Mouse (Mus musculus): ENCODE measurements at regions not wholly inside any gene's neighbourhood (a gene's known extent, or its start where the extent isn't known, plus 50 kb on each side); places are given as distances from the start of the nearest gene placed in this dataset.

DNA sequence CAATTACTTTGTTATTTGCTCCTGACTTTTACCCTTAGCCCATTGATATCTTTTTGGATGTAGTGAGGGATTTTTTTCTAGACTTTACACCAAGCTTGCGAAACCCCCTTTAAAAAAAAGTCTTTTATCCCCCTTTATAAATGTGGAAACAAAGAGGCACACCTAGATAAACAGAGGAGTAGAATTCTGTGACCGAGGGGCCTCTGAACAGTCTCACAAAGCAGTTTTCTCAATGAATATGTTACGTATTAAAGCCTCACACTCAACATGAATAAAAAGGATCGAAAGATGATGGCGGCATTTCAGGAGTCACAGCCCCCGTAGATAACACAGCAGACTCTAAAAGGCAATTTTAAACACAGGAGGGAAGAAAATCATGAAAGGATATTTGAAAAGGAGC is 104.2 kb downstream of the Fgf9 start:
- no peak overlapping the region for H3K27ac ChIP-seq (ENCODE audit: low read length)
- no peak overlapping the region for H3K9ac ChIP-seq (replicated peaks; ENCODE audit: low read depth, low read length)
- no peaks in the 10 kb centered on the region for H3K4me1 ChIP-seq (replicated peaks; ENCODE audit: control insufficient read depth, insufficient read depth, low read length)
- H3K27me3 ChIP-seq (replicated peaks; ENCODE audit: control insufficient read depth, insufficient read depth, low read length): no peaks in the 10 kb centered on the region
- 67% methylated on average over 6 of the region's 6 CpGs for WGBS
- no peaks in the 10 kb centered on the region for H3K36me3 ChIP-seq (ENCODE audit: control insufficient read depth, insufficient read depth)
- no peak overlapping the region for H3K4me2 ChIP-seq (ENCODE audit: low read length)
- H3K9me3 ChIP-seq (ENCODE audit: control insufficient read depth, low read length): no peaks in the 10 kb centered on the region
- no peak for ATAC-seq
- H3K4me3 ChIP-seq (replicated peaks; ENCODE audit: low read length): no peak overlapping the region

DNA sequence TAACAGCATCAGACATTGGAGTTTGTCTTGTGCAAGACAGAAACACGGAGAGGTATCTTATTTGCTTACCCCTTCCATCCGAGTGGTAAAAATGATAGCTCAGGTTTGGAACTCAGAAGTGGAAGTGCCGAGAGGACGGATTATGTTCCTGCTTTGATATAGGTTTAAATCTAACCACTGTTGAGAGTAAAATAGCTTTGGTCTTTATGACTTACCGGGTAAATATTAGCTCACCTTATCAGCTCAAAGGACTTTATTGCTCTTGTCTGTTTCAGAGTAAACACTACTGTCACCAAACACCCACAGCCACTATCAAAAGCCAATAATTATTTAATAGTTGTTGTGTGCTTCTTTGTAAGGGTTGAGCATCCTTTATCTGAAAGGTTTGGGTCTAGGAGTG is 98.6 kb downstream of the Fgf9 start:
- no peak for ATAC-seq
- H3K36me3 ChIP-seq (ENCODE audit: control insufficient read depth, insufficient read depth): no peaks in the 10 kb centered on the region
- no peaks in the 10 kb centered on the region for H3K4me1 ChIP-seq (replicated peaks; ENCODE audit: control insufficient read depth, insufficient read depth, low read length)
- H3K4me3 ChIP-seq (replicated peaks; ENCODE audit: low read length): no peak overlapping the region
- WGBS: 96% methylated on average over 5 of the region's 5 CpGs
- H3K4me2 ChIP-seq (ENCODE audit: low read length): no peak overlapping the region
- H3K9me3 ChIP-seq (ENCODE audit: control insufficient read depth, low read length): no peaks in the 10 kb centered on the region
- H3K27ac ChIP-seq (ENCODE audit: low read length): no peak overlapping the region
- no peaks in the 10 kb centered on the region for H3K27me3 ChIP-seq (replicated peaks; ENCODE audit: control insufficient read depth, insufficient read depth, low read length)
- H3K9ac ChIP-seq (replicated peaks; ENCODE audit: low read depth, low read length): no peak overlapping the region
